Mouse (Mus musculus) c-Kit-positive CD71-negative TER-119-negative erythroid progenitor cells, embryonic 14.5 days (primary cell): ENCODE measurements around the gene Nufip1.

Source experiments
- DNase-seq: peaks from one replicate; pipeline ENCODE4 v3.0.0-alpha.2; 2013; ENCODE audit warnings: low read depth

The Nufip1 gene

DNA sequence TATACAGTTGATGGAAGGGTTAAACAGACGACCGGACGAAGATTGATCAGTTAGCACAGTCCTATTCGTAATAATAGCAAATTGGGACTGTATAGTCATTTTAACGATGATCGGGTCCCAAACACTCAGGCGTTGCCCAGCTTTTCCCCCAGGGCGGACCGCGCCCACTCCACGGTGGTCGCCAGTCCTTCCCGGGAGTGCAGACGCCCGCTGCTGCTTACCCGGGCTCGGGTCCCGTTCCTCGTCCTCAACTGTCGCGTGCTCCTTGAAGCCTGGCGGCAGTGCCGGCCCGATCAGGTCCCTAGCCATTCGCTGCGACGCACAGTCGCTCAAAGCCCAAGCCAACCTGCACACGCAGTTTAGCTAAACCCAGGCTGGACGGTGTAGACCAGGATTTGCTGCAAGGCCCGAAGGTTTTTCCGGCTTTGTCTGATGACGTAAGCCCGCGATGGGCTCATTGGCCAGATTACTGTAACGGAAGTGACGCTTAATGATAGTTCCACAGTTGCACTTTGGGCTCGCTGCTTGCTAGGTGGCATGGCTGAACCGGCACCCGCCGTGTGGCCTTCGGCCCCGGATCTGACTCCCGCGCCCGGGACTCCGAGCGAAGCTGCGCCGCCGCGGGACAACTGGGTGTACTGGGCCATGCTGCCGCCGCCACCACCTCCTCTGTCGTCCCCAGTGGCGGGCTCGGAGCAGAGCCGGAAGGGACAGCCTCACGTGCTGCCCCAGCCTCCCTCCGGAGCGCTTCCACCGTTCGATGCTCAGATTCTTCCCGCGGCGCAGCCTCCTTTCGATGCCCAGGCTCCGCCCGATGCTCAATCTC lies at the start of gene Nufip1, which contains the start of gene Gpalpp1:
Gene Nufip1 (plus strand): TSS at position 496 of the 826 bp plus-strand sequence.
Gene Gpalpp1 (minus strand): TSS at position 365 of the 826 bp plus-strand sequence.
- DNase-seq: peak; percentile 94

- DNase-seq: no peak
These were observed 43.5 kb upstream of the Nufip1 start for GRCm38 (mm10) chr14:76067237-76067636.

DNA sequence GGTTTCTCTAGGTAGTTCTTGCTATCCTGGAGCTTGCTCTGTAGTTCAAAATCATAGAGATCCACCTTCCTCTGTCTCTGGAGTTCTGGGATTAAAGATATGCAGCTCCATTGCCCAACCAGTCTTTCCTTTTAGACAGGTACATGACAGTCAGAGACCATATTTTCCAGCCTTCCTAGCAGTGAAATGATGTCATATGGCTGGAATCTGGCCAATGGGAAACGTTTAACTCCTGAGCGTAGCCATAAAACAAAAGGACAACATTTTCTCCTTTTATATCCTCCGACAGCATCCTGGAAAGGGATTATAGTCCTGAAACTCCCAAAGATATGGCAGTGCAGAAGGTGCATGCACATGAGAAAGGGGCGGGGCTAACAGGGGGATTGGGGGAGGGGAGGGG lies 42.4 kb upstream of the Nufip1 start:
- DNase-seq: no peak

GRCm38 (mm10) chr14:76069296-76069695 lies 41.4 kb upstream of the Nufip1 start:
- DNase-seq: no peak

DNA sequence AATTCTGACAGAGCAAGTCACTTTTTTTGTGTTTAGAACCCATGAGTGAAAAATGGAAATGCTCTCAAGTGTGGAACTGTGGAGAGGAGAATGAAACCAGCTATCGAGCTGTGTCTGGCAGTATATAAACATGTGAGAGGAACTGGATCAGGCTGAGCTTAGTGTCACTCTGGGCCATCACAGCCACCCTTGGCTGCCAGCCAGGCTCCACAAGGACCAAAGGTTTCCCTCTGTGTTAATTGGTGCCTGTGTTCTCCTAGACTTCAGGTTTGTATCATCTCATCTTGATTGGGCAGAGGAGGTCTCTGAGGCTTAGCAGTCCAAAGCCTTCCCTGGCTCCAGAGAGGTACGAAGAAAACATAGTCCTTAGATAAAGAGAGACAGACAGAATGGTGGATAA lies 38.1 kb upstream of the Nufip1 start:
- no peak for DNase-seq

DNA sequence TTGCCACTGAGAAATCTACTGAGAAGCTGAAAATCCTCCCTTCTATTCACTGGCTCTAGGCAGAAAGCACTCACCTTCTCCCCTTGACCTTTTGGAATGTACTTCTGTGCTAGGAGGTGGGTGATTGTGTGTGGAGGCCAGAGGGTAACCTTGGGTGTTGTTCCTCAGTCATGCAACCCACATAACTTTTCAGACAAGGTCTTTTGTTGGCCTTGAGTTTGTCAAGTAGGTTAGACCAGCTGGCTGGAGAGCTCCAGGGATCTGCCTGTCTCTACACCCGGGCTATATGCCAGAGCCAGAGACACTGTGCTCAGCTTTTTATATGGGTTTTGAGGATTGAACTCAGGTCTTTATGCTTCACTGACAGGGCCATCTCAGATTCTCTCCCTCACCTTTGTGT lies 36.5 kb upstream of the Nufip1 start:
- no peak for DNase-seq

GRCm38 (mm10) chr14:76075721-76076120 lies 35.0 kb upstream of the Nufip1 start:
- DNase-seq: no peak

- DNase-seq: no peak
These were observed 34.1 kb upstream of the Nufip1 start for GRCm38 (mm10) chr14:76076602-76077001.

- DNase-seq: no peak
These were observed 33.6 kb upstream of the Nufip1 start for GRCm38 (mm10) chr14:76077088-76077491.

DNA sequence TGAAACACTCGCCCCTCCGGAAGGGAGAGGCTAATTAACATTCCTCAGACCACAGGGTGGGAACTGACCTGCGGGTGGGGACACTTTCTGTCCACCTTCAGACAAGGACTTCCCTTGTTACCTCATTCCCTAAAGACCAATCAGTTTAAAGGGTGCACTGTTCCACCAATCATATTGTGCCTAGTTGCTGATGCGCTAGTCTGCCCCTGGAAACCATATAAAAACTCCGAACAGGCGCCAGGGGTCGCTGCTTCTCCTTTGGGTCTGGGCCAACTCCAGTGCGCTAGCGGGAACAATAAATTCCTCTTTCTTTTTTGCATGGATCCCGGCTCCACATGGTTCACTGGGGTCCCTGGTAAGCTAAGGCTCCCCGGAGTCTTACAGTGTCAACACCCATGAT lies 29.2 kb upstream of the Nufip1 start:
- no peak for DNase-seq

- DNase-seq: no peak
These were observed 28.5 kb upstream of the Nufip1 start for GRCm38 (mm10) chr14:76082086-76082636.

- DNase-seq: no peak
These were observed 26.5 kb upstream of the Nufip1 start for GRCm38 (mm10) chr14:76084188-76084587.

DNA sequence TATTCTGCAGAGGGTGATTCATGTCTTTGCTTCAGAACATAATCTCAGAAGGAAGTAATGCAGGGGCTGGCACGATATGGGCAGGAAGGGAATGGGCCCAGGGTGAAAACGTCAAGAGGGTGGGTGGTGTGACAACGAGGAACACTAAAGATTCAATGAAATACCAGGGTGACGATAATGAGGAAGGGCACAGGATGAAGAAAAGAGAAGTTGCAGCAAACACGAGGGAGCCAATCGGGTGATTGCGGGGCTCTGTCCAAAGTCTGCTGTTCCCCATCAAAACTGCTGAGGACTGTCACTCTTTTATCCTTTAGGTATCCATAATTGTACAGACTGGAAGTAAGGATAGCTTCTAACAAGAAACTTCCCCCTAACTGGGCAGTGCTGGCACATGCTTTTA lies 13.4 kb upstream of the Nufip1 start:
- no peak for DNase-seq

DNA sequence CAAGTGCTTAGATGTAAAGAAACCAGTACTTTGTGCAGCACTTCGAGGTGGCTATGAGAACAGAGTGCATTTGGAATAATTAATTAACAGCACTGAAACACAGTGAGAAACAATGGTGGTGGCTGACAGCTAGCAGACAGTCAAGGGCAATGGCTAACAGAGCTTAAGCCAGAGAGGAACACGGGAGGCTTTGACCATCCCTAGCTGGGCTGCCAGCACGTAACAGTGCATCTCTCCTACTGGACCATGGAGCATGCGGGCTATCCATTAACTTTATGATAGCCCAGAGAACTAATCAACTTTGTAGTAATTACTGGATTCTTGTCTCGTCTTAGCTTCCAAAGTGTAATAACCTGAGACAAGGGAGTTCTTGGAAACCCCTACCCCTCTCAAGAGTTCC lies 12.9 kb upstream of the Nufip1 start:
- no peak for DNase-seq

DNA sequence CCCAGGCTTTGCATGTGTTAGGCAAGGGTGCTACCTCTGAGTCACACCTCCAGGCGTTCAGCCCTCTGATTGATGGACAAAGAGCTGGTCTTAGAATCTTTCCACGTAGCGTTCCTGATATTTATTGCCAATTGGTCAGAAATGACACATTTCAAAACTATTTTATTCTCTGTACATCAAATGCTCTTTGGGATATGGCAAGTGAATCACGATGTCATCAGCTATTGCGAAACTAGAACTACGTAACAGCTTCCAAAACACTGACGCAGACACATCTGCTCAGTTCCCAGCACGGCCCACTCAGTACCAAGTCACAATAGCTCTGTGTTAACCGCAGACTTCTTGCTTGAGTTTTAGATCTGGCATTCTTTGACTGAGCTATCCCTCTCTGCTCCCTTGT lies 11.1 kb upstream of the Nufip1 start:
- no peak for DNase-seq

DNA sequence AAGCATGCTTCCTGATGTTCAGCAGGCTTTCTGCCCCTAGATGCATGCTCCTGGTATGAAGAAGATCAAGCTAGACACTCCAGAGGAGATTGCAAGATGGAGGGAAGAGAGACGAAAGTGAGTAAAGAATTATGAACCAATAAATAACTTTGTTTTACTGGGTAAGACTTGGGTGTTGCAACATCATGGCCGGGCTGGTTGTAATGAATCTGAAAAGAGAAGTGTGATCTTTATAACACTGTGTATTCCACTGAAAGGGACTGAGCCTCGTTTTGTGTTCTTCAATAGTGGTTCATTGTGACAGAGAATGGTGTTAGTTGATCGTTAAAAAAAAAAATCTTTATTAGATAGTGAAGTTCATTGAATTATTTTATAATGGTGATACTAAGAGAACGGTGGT lies 5.1 kb downstream of the Nufip1 start:
- no peak for DNase-seq

GRCm38 (mm10) chr14:76118963-76119362 lies 8.3 kb downstream of the Nufip1 start:
- no peak for DNase-seq

DNA sequence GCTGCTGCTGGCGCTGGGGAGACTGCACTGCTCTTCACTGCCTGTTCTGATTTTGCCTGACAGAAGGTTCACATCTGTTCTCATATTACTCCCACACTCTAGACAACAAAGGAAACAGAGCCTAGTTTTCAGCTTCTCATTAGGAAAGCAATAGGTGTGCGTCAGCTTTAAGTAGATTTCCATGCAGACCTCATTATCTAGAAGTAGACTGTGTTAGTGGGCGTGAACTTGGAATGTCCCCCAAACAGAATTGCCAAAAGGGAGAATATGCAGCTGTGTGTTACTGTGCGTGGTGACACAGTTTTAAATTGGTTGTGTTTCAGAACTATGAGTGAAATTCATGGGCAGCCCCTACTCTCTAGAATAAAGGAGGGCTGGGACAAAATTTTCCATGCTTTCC lies 9.8 kb downstream of the Nufip1 start:
- no peak for DNase-seq

- DNase-seq: peak; percentile 32
These were observed 11.4 kb downstream of the Nufip1 start for GRCm38 (mm10) chr14:76121901-76122662.

DNA sequence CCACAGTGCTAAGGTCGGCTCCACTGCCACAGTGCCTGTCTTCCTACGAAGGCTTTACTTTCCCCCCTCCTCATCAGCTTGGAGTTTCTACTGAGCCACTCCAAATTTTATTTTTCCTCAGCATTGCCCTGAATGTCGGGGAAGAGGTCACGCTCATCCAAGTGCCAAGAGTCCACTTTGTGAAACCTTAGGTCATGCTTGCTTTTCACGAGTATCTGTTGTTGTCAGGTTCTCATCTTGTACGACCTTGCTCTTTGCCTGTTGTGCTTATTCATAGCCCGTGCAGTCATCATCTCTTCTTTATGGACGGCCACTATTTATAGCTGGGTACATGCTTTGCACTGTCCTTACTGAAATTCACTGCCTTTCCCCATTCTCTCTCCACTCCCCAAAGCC lies 12.0 kb downstream of the Nufip1 start:
- no peak for DNase-seq

DNA sequence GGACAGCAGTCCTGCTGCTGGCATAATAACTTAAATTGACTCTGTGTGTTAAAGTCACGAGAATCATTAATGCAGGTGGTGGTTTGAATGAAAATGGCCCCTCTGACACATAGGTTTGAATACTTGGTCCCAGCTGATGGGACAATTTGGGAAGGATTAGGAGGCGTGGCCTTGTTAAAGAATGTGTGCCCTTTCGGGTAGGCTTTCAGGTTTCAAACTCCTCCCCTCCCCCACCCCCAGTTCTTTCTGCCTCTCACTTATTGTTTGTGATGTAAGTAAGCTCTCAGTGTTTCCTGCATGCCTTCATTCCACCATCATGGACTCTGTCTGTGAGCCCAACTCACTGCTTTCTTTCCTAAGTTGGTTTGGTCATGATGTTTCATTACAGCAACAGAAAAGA lies 16.6 kb downstream of the Nufip1 start:
- no peak for DNase-seq

DNA sequence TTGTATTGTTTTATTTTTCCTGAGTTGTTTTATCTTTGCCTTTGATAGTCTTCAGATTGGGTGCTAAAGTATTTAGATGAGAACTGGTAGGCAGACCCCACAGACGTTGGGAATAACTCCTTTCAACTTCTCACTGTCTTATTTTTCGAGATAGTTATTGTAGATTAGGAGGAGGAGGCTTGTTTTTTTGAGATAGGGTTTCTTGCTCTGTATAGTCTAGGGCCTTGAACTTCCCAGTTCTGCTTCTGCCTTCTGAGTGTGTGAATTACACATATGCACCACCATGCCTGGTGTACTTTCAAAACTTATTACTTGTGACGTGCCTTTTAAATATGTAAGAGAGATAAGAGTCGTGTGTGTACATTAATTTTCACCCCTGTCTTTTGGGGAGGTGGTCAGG lies 17.5 kb downstream of the Nufip1 start:
- no peak for DNase-seq

DNA sequence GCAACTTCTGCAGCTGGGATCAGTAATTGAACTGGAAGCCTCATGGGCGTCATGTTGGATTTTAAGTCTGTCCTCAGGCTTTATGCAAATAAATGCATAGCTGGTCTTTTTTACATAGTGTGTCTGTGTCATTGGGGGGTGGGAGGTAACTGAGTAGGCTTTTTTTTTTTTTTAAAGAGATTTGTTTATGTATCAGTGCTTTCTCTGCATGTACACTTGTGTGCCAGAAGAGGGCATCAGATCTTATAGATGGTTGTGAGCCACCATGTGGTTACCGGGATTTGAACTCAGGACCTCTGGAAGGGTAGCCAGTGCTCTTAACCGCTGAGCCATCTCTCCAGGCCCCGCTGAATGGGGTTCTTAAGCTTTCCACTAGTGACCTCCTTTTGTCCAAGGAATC lies 24.3 kb downstream of the Nufip1 start:
- DNase-seq: no peak
